Mouse (Mus musculus): ENCODE data around the gene Ccl6. TPM values are rescaled to one million over a fixed set of nuclear protein-coding genes. Genes with fewer than 3 reads are reported as not detected.
"Not testable (repeated sequence)": the region's sequence is repeated elsewhere in the genome, so short reads cannot be mapped to it uniquely, and the experiment has no call there.

The Ccl6 gene
- polyA plus RNA-seq, 1 experiment, result 10.4 TPM

- no peaks in the 10 kb centered on the region for H3K4me1 ChIP-seq (replicated peaks; ENCODE audit: control insufficient read depth, insufficient read depth, low read length)
These were observed 35.8 kb downstream of the Ccl6 start for GRCm38 (mm10) chr11:83557074-83557473.

GRCm38 (mm10) chr11:83556085-83556781 is 36.7 kb downstream of the Ccl6 start:
- Histone ChIP-seq H3K36me3 (ENCODE audit: control insufficient read depth, insufficient read depth, low read length) (no peaks in the 10 kb centered on the region), H3K4me1 (replicated peaks; ENCODE audit: control insufficient read depth, insufficient read depth, low read length) (no peaks in the 10 kb centered on the region), H3K4me3 (ENCODE audit: control insufficient read depth, insufficient read depth, low read length) (no peak overlapping the region), H3K27ac (ENCODE audit: control insufficient read depth, insufficient read depth, low read length) (no peak overlapping the region), H3K27me3 (ENCODE audit: control insufficient read depth, insufficient read depth, low read length) (no peaks in the 10 kb centered on the region)
- DNase-seq, result no peak
- WGBS, result 37% methylated on average over 8 of the region's 8 CpGs
- TF ChIP-seq CTCF (IDR thresholded peaks at IDR 0.05; ENCODE audit: borderline replicate concordance, control insufficient read depth, extremely low read depth, insufficient read depth, low read length, poor library complexity), result no peak

More at GRCm38 (mm10) chr11:83557074-83557473, 35.8 kb downstream of the Ccl6 start:
- TF ChIP-seq POLR2A (IDR thresholded peaks at IDR 0.05; ENCODE audit: control insufficient read depth, extremely low read depth, insufficient read depth, low read length, poor library complexity), result no peak
- TF ChIP-seq CTCF (IDR thresholded peaks at IDR 0.05; ENCODE audit: borderline replicate concordance, control insufficient read depth, extremely low read depth, insufficient read depth, low read length, poor library complexity), result no peak
- Histone ChIP-seq H3K36me3 (ENCODE audit: control insufficient read depth, insufficient read depth, low read length) (no peaks in the 10 kb centered on the region), H3K27ac (ENCODE audit: control insufficient read depth, insufficient read depth, low read length) (no peak overlapping the region), H3K27me3 (ENCODE audit: control insufficient read depth, insufficient read depth, low read length) (no peaks in the 10 kb centered on the region), H3K4me3 (ENCODE audit: control insufficient read depth, insufficient read depth, low read length) (no peak overlapping the region)
- 96% methylated on average over 10 of the region's 10 CpGs for WGBS
- no peak for DNase-seq

GRCm38 (mm10) chr11:83551668-83552067 is 41.2 kb downstream of the Ccl6 start:
- 90% methylated on average over 5 of the region's 5 CpGs for WGBS
- Histone ChIP-seq H3K36me3 (ENCODE audit: control insufficient read depth, insufficient read depth, low read length) (no peaks in the 10 kb centered on the region), H3K27me3 (ENCODE audit: control insufficient read depth, insufficient read depth, low read length) (no peaks in the 10 kb centered on the region), H3K27ac (ENCODE audit: control insufficient read depth, insufficient read depth, low read length) (no peak overlapping the region), H3K4me3 (ENCODE audit: control insufficient read depth, insufficient read depth, low read length) (no peak overlapping the region), H3K4me1 (replicated peaks; ENCODE audit: control insufficient read depth, insufficient read depth, low read length) (peaks cover 8% of the 10 kb centered on the region)
- no peak for DNase-seq
- no peak for TF ChIP-seq CTCF (IDR thresholded peaks at IDR 0.05; ENCODE audit: borderline replicate concordance, control insufficient read depth, extremely low read depth, insufficient read depth, low read length, poor library complexity)
- no peak for TF ChIP-seq POLR2A (IDR thresholded peaks at IDR 0.05; ENCODE audit: control insufficient read depth, extremely low read depth, insufficient read depth, low read length, poor library complexity)

- 63% methylated on average over 7 of the region's 7 CpGs for WGBS
- not testable (repeated sequence) for H3K4me3 ChIP-seq (ENCODE audit: control insufficient read depth, insufficient read depth, low read length)
These were observed 41.9 kb downstream of the Ccl6 start for GRCm38 (mm10) chr11:83551037-83551436.

GRCm38 (mm10) chr11:83550186-83550632 is 42.7 kb downstream of the Ccl6 start:
- no peaks in the 10 kb centered on the region for H3K36me3 ChIP-seq (ENCODE audit: control insufficient read depth, insufficient read depth, low read length)

More at GRCm38 (mm10) chr11:83551037-83551436, 41.9 kb downstream of the Ccl6 start:
- H3K36me3 ChIP-seq (ENCODE audit: control insufficient read depth, insufficient read depth, low read length); H3K4me1 ChIP-seq (replicated peaks; ENCODE audit: control insufficient read depth, insufficient read depth, low read length); H3K27ac ChIP-seq (ENCODE audit: control insufficient read depth, insufficient read depth, low read length); H3K27me3 ChIP-seq (ENCODE audit: control insufficient read depth, insufficient read depth, low read length); DNase-seq: not testable (repeated sequence)

GRCm38 (mm10) chr11:83544214-83544613 is 48.7 kb downstream of the Ccl6 start:
- no peaks in the 10 kb centered on the region for H3K4me1 ChIP-seq (replicated peaks; ENCODE audit: control insufficient read depth, insufficient read depth, low read length)
- 51% methylated on average over 3 of the region's 3 CpGs for WGBS
- H3K36me3 ChIP-seq (ENCODE audit: control insufficient read depth, insufficient read depth, low read length), result no peaks in the 10 kb centered on the region
- no peak overlapping the region for H3K27ac ChIP-seq (ENCODE audit: control insufficient read depth, insufficient read depth, low read length)
- H3K4me3 ChIP-seq (ENCODE audit: control insufficient read depth, insufficient read depth, low read length), result no peak overlapping the region
- no peak for DNase-seq
- no peak for TF ChIP-seq POLR2A (IDR thresholded peaks at IDR 0.05; ENCODE audit: control insufficient read depth, extremely low read depth, insufficient read depth, low read length, poor library complexity)
- no peak for TF ChIP-seq CTCF (IDR thresholded peaks at IDR 0.05; ENCODE audit: borderline replicate concordance, control insufficient read depth, extremely low read depth, insufficient read depth, low read length, poor library complexity)
- no peaks in the 10 kb centered on the region for H3K27me3 ChIP-seq (ENCODE audit: control insufficient read depth, insufficient read depth, low read length)

More at GRCm38 (mm10) chr11:83550186-83550632, 42.7 kb downstream of the Ccl6 start:
- Histone ChIP-seq H3K27me3 (ENCODE audit: control insufficient read depth, insufficient read depth, low read length) (no peaks in the 10 kb centered on the region), H3K4me1 (replicated peaks; ENCODE audit: control insufficient read depth, insufficient read depth, low read length) (peaks cover 8% of the 10 kb centered on the region), H3K27ac (ENCODE audit: control insufficient read depth, insufficient read depth, low read length) (no peak overlapping the region), H3K4me3 (ENCODE audit: control insufficient read depth, insufficient read depth, low read length) (no peak overlapping the region)
- no peak for TF ChIP-seq POLR2A (IDR thresholded peaks at IDR 0.05; ENCODE audit: control insufficient read depth, extremely low read depth, insufficient read depth, low read length, poor library complexity)
- TF ChIP-seq CTCF (IDR thresholded peaks at IDR 0.05; ENCODE audit: borderline replicate concordance, control insufficient read depth, extremely low read depth, insufficient read depth, low read length, poor library complexity), result no peak
- DNase-seq, result no peak
- WGBS, result 7% methylated on average over 5 of the region's 5 CpGs

- Histone ChIP-seq H3K36me3 (ENCODE audit: control insufficient read depth, insufficient read depth, low read length) (no peaks in the 10 kb centered on the region), H3K4me1 (replicated peaks; ENCODE audit: control insufficient read depth, insufficient read depth, low read length) (peaks cover 4% of the 10 kb centered on the region; the same call in 1 of the 2 replicates), H3K27ac (ENCODE audit: control insufficient read depth, insufficient read depth, low read length) (no peak overlapping the region), H3K27me3 (ENCODE audit: control insufficient read depth, insufficient read depth, low read length) (no peaks in the 10 kb centered on the region), H3K4me3 (ENCODE audit: control insufficient read depth, insufficient read depth, low read length) (no peak overlapping the region)
- TF ChIP-seq CTCF (IDR thresholded peaks at IDR 0.05; ENCODE audit: borderline replicate concordance, control insufficient read depth, extremely low read depth, insufficient read depth, low read length, poor library complexity) (no peak), POLR2A (IDR thresholded peaks at IDR 0.05; ENCODE audit: control insufficient read depth, extremely low read depth, insufficient read depth, low read length, poor library complexity) (no peak)
- WGBS, result 75% methylated on average over 3 of the region's 3 CpGs
- no peak for DNase-seq
These were observed 51.5 kb downstream of the Ccl6 start for GRCm38 (mm10) chr11:83541415-83541814.
